In genomic region chr3:116536428-116537199, GRCm38 (mm10) we compare ENCODE assay signal across 8 mouse cellular contexts. TPM values are rescaled to one million over a fixed set of nuclear protein-coding genes. Genes with fewer than 3 reads are reported as not detected.
DNase-seq lines count a peak whose midpoint lies in the region; ATAC-seq and TF ChIP-seq lines count a peak whose summit lies in the region.

No protein-coding gene starts in this region.

- H3K9ac ChIP-seq in kidney, embryonic 16.5 days (replicated peaks; ENCODE audit: low read length) = no peak overlapping the region
- H3K9ac ChIP-seq in forebrain, embryonic 16.5 days (replicated peaks; ENCODE audit: low read depth, low read length) = no peak overlapping the region

- no peak overlapping the region for H3K4me2 ChIP-seq in kidney, embryonic 16.5 days (replicated peaks; ENCODE audit: low read depth, low read length)
- no peak overlapping the region for H3K4me2 ChIP-seq in forebrain, embryonic 16.5 days (ENCODE audit: low read length)

- H3K27me3 ChIP-seq in kidney, embryonic 16.5 days (ENCODE audit: insufficient read depth, low read length) = no peaks in the 10 kb centered on the region
- no peaks in the 10 kb centered on the region for H3K27me3 ChIP-seq in thymus, adult 2 months (ENCODE audit: control insufficient read depth, insufficient read depth, low read length)
- H3K27me3 ChIP-seq in forebrain, embryonic 16.5 days (replicated peaks; ENCODE audit: control insufficient read depth, insufficient read depth, low read length) = no peaks in the 10 kb centered on the region

- no peak for TF ChIP-seq POLR2A in thymus, adult 2 months (IDR thresholded peaks at IDR 0.05; ENCODE audit: control insufficient read depth, extremely low read depth, insufficient read depth, low read length, poor library complexity)

- TF ChIP-seq CTCF in thymus, adult 2 months (IDR thresholded peaks at IDR 0.05; ENCODE audit: borderline replicate concordance, control insufficient read depth, extremely low read depth, insufficient read depth, low read length, poor library complexity) = no peak

- H3K4me1 ChIP-seq in kidney, embryonic 16.5 days (ENCODE audit: insufficient read depth, low read length) = peaks cover 5% of the 10 kb centered on the region
- no peaks in the 10 kb centered on the region for H3K4me1 ChIP-seq in thymus, adult 2 months (replicated peaks; ENCODE audit: control insufficient read depth, insufficient read depth, low read length)
- H3K4me1 ChIP-seq in forebrain, embryonic 16.5 days (replicated peaks; ENCODE audit: control insufficient read depth, insufficient read depth, low read length) = no peaks in the 10 kb centered on the region

- peaks cover 29% of the 10 kb centered on the region for H3K36me3 ChIP-seq in kidney, embryonic 16.5 days (ENCODE audit: insufficient read depth, low read length)
- peaks cover 26% of the 10 kb centered on the region for H3K36me3 ChIP-seq in thymus, adult 2 months (ENCODE audit: control insufficient read depth, insufficient read depth, low read length)
- H3K36me3 ChIP-seq in forebrain, embryonic 16.5 days (ENCODE audit: control insufficient read depth, insufficient read depth) = peaks cover 15% of the 10 kb centered on the region

- no peak overlapping the region for H3K4me3 ChIP-seq in kidney, embryonic 16.5 days (ENCODE audit: low read length)
- H3K4me3 ChIP-seq in thymus, adult 2 months (ENCODE audit: control insufficient read depth, insufficient read depth, low read length) = no peak overlapping the region
- H3K4me3 ChIP-seq in forebrain, embryonic 16.5 days (replicated peaks; ENCODE audit: low read length) = no peak overlapping the region

- WGBS in kidney, embryonic 16.5 days = 23% methylated on average over 16 of the region's 16 CpGs
- WGBS in thymus, adult 2 months = 86% methylated on average over 16 of the region's 16 CpGs
- 76% methylated on average over 16 of the region's 16 CpGs for WGBS in forebrain, embryonic 16.5 days

- H3K27ac ChIP-seq in kidney, embryonic 16.5 days (ENCODE audit: low read length) = peak overlapping the region; percentile 4; the same call in 1 of the 2 replicates
- H3K27ac ChIP-seq in thymus, adult 2 months (ENCODE audit: control insufficient read depth, insufficient read depth, low read length) = no peak overlapping the region
- H3K27ac ChIP-seq in forebrain, embryonic 16.5 days (ENCODE audit: low read length) = no peak overlapping the region

- no peaks in the 10 kb centered on the region for H3K9me3 ChIP-seq in kidney, embryonic 16.5 days (ENCODE audit: low read length)
- H3K9me3 ChIP-seq in forebrain, embryonic 16.5 days (ENCODE audit: control insufficient read depth, low read length) = no peaks in the 10 kb centered on the region

- DNase-seq in kidney, adult 11 months = no peak
- DNase-seq in embryo, embryonic 11 days = peak; percentile 47
- DNase-seq in heart, postnatal 36 days = peak; percentile 50 to 56
- peak; percentile 26 for DNase-seq in neural tube, embryonic 10.5 days (ENCODE audit: extremely low spot score, low spot score)
- DNase-seq in thymus, adult 2 months = no peak
- no peak for DNase-seq in gastrocnemius, postnatal 14 days

- peak; percentile 74; the same call in 1 of the 2 replicates for ATAC-seq in kidney, embryonic 16.5 days (ENCODE audit: low FRiP score, low TSS enrichment)
- no peak for ATAC-seq in forebrain, embryonic 16.5 days

- intact Hi-C loops in heart, postnatal 36 days (cut with DNase I) = no loop called here
- intact Hi-C loops in gastrocnemius, postnatal 14 days (cut with DNase I; ENCODE audit: low total_unique reads) = no loop called here

RNA-seq across cellular contexts. Expression of gene Dbt, which starts 23.7 kb away (rescaled TPM):
- polyA plus RNA-seq in kidney, embryonic 16.5 days (2015; fragmentation: Nextera tagmentation; extraction: Ambion mirVana) = 24.2 and 25.2 TPM in 2 replicates
- 10 to 100 TPM; 59.8 to 62.9 TPM for total RNA-seq in heart, postnatal 36 days (2021)
- 7.4 and 8.7 TPM in 2 replicates for polyA plus RNA-seq in thymus, adult 2 months (2012; rRNA removed)
- 16.1 and 16.9 TPM in 2 replicates for polyA plus RNA-seq in forebrain, embryonic 16.5 days (2015; fragmentation: Nextera tagmentation; extraction: Ambion mirVana)
- 10 to 100 TPM; 26.7 to 28.3 TPM for total RNA-seq in gastrocnemius, postnatal 14 days (2021)

RNA-seq across cellular contexts. Expression of gene Lrrc39, which starts 26.2 kb away (rescaled TPM):
- 0.35 and 0.59 TPM in 2 replicates for polyA plus RNA-seq in kidney, embryonic 16.5 days (2015; fragmentation: Nextera tagmentation; extraction: Ambion mirVana)
- total RNA-seq in heart, postnatal 36 days (2021) = 10 to 100 TPM; 74.1 to 75.1 TPM
- polyA plus RNA-seq in thymus, adult 2 months (2012; rRNA removed) = 0.31 and 1.7 TPM in 2 replicates
- polyA plus RNA-seq in forebrain, embryonic 16.5 days (2015; fragmentation: Nextera tagmentation; extraction: Ambion mirVana) = 0.29 and 0.42 TPM in 2 replicates
- 10 to 100 TPM; 39.2 to 42.1 TPM for total RNA-seq in gastrocnemius, postnatal 14 days (2021)

RNA-seq across cellular contexts. Expression of gene Rtca, which starts 28.6 kb away (rescaled TPM):
- 73.9 and 76.3 TPM in 2 replicates for polyA plus RNA-seq in kidney, embryonic 16.5 days (2015; fragmentation: Nextera tagmentation; extraction: Ambion mirVana)
- total RNA-seq in heart, postnatal 36 days (2021) = 10 to 100 TPM; 20.2 to 21.0 TPM
- 34.9 and 36.7 TPM in 2 replicates for polyA plus RNA-seq in thymus, adult 2 months (2012; rRNA removed)
- polyA plus RNA-seq in forebrain, embryonic 16.5 days (2015; fragmentation: Nextera tagmentation; extraction: Ambion mirVana) = 104 and 106 TPM in 2 replicates
- 10 to 100 TPM; 23.2 to 24.3 TPM for total RNA-seq in gastrocnemius, postnatal 14 days (2021)

RNA-seq across cellular contexts. Expression of gene Sass6, which starts 58.2 kb away (rescaled TPM):
- 17.9 and 23.0 TPM in 2 replicates for polyA plus RNA-seq in kidney, embryonic 16.5 days (2015; fragmentation: Nextera tagmentation; extraction: Ambion mirVana)
- total RNA-seq in heart, postnatal 36 days (2021) = 1 to 10 TPM; 2.4 to 2.8 TPM
- 7.6 and 8.9 TPM in 2 replicates for polyA plus RNA-seq in thymus, adult 2 months (2012; rRNA removed)
- 18.2 and 19.3 TPM in 2 replicates for polyA plus RNA-seq in forebrain, embryonic 16.5 days (2015; fragmentation: Nextera tagmentation; extraction: Ambion mirVana)
- total RNA-seq in gastrocnemius, postnatal 14 days (2021) = 1 to 10 TPM; 3.0 to 3.4 TPM

Comparison
In these comparisons a context has a peak if more than half of its experiments do, and no peak if none do; other contexts are left out.
1. DNase-seq: peak in embryo, embryonic 11 days (single experiment), heart, postnatal 36 days (2 of 2) and neural tube, embryonic 10.5 days (single experiment); none in kidney, adult 11 months (single experiment), thymus, adult 2 months (single experiment) and gastrocnemius, postnatal 14 days (single experiment).